Mouse (Mus musculus): Measurements from ENCODE around the gene Slc6a19.

Slc6a19 gene

GRCm38 (mm10) chr13:73660163-73660695, 44.4 kb downstream of the Slc6a19 start:
- CTCF ChIA-PET: no interaction called here

GRCm38 (mm10) chr13:73658953-73659352, 45.7 kb downstream of the Slc6a19 start:
- CTCF ChIA-PET: no interaction called here

- CTCF ChIA-PET: no interaction called here
These were observed 49.7 kb downstream of the Slc6a19 start for GRCm38 (mm10) chr13:73654976-73655375.

GRCm38 (mm10) chr13:73653266-73653665, 51.4 kb downstream of the Slc6a19 start:
- CTCF ChIA-PET: no interaction called here

GRCm38 (mm10) chr13:73646397-73647087, 58.1 kb downstream of the Slc6a19 start:
- CTCF ChIA-PET: interaction anchor here (0.9 to 1.2 kb wide), 2 partner anchors 71 to 175 kb away, joined by 3 to 4 read pairs; no protein-coding TSS in a partner anchor

GRCm38 (mm10) chr13:73641296-73641695, 63.4 kb downstream of the Slc6a19 start:
- CTCF ChIA-PET: no interaction called here

- CTCF ChIA-PET: no interaction called here
These were observed 66.8 kb downstream of the Slc6a19 start for GRCm38 (mm10) chr13:73637826-73638225.

GRCm38 (mm10) chr13:73631837-73632236, 72.8 kb downstream of the Slc6a19 start:
- CTCF ChIA-PET: no interaction called here
